Mouse (Mus musculus) brain, embryonic 14.5 days (tissue): ENCODE measurements around the gene Erbb2.

Source experiments
- CTCF ChIP-seq: fragments of 200-500 bp; IDR thresholded peaks from 2 replicates; pipeline ENCODE4 v1.5.1; 2012; ENCODE audit warnings: inconsistent platforms, mild to moderate bottlenecking, moderate library complexity, borderline replicate concordance; ENCODE audit not compliant: insufficient read depth, insufficient read length; ENCODE audit errors: extremely low read depth
- POLR2A ChIP-seq: fragments of 200-500 bp; IDR thresholded peaks from 2 replicates; pipeline ENCODE4 v1.6.1; 2012; ENCODE audit warnings: mild to moderate bottlenecking, inconsistent platforms, borderline replicate concordance; ENCODE audit not compliant: poor library complexity, insufficient read depth, insufficient read length, severe bottlenecking; ENCODE audit errors: extremely low read depth

DNA sequence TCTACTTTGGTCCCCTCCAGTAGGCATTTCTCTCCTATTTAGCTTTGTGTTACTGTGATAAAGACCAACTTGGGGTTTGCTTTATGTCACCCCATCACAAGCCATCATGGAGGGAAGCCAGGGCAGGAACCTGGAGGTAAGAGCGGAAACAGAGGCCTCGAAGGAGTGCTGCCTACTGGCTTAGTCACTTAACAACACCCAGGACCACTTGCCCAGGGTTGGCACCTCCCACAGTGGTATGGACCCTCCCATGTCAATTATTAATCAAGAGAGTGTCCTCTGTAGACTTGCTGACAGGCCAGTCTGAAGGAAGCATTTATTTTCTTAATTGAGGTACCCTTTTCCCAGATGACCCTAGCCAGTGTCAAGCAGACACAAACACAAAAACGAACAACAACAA is 11.5 kb upstream of the Erbb2 start:
- TF ChIP-seq CTCF (no peak), POLR2A (no peak)
